Mouse (Mus musculus) E14TG2a.4 (cell line): ENCODE measurements around the gene Fem1b.

Source experiments
- CTCF ChIP-seq: conservative IDR thresholded peaks from 2 replicates; pipeline ENCODE4 v1.5.1; 2014; ENCODE audit warnings: low read length
- POU5F1 ChIP-seq: IDR thresholded peaks from 2 replicates; pipeline ENCODE4 v1.6.1; 2014; ENCODE audit warnings: low read length, borderline replicate concordance

GRCm38 (mm10) chr9:62744558-62745275, 67.0 kb downstream of the Fem1b start:
- TF ChIP-seq CTCF (peak; percentile 92), POU5F1 (no peak)
